Mouse (Mus musculus) gastrocnemius, adult 18-20 months (tissue): ENCODE measurements around the gene Slc4a4. TPM values are rescaled to one million over a fixed set of nuclear protein-coding genes. Genes with fewer than 3 reads are reported as not detected.
A peak's percentile ranks its signal among the peaks of the same experiment; 100 is the strongest.
"Not testable (repeated sequence)": the region's sequence is repeated elsewhere in the genome, so short reads cannot be mapped to it uniquely, and the experiment has no call there.

ENCODE experiments used
- DNase-seq: peaks from one replicate; pipeline ENCODE4 v3.0.0; 2021; ENCODE audit warnings: low spot score
- total RNA-seq, 2 experiments: library from RNA; stranded (reverse); gene quantifications; 2 replicates each; pipeline ENCODE4 v1.2.3; 2021

Slc4a4 gene
- total RNA-seq, 2 experiments from 2014 or later: 18.2 to 21.3 TPM

DNA sequence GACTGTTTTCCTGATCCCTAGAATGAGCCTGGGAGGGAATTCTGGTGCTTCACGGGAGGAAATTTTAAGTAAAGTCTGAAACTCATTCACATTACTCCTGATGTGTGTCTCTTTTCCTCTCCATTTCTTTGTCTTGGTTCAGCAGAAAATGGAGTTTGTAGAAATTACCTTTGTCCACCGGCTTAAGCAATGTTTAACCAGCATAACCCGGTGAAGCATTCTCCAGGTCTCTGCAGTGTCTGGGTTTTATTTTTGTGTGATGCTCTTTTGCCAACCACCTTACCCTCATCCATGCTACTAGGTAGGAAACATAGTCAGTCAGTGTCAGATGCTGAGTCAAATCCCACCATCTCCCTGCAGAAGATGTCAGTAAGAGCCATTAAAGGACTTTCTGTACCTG, 183.4 kb downstream of the Slc4a4 start:
- no peak for DNase-seq

DNA sequence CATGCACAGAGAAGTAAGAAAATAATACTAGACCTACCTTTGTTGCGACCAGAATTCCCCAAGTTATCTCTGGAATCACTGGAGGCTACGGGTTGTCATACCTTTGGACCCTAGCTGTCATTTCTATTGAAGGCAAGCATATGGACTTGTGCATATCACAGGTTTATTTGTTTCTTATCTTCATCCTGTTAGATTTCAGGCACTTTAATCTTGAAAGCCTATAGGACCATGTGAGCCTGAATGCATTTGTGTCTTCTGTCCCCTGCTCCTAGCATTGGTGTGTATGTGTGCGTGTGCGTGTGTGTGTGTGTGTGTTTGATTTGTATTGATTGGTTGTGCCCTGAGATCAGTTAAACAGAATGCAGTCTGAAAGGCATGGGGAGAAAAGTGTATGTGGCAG, 185.3 kb downstream of the Slc4a4 start:
- DNase-seq: no peak

DNA sequence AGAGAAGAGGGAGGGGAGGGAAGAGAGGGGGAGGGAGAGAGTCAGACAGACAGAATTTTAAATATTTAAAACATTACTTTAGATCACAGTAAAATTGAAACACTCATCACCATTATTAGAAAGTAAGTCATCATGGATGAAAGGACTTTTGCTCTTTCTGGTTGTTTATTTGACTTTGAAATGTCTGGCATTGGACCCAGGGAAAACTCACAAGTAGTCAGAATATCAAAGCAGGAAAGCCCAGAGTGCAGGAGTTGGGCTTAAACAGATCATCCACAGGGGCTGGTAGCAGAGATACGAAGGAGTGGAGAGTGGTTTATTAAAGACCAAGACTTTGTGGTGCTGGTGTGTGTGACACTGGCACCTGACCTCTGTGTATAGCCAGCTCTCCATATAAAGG, 191.1 kb downstream of the Slc4a4 start:
- no peak for DNase-seq

DNA sequence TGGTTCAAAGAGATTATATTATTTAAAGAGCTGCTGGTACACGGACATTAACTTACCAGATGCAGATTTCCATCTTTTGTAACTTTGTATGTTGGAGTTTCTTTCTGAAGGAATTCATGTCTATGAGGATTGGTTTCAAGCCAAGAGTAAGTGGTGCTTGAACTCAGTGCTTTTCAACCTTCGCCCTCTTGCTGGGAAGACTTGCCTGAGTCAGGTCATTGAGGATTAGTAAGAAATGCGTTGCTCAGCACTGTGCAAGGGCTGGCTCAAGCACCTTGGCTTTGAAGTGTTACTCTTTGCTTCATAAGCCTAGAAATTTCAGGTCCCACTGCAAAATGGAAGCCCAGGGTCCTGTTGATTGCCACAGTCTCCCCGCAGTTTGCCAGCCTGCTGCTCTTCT, 196.9 kb downstream of the Slc4a4 start:
- DNase-seq: no peak

DNA sequence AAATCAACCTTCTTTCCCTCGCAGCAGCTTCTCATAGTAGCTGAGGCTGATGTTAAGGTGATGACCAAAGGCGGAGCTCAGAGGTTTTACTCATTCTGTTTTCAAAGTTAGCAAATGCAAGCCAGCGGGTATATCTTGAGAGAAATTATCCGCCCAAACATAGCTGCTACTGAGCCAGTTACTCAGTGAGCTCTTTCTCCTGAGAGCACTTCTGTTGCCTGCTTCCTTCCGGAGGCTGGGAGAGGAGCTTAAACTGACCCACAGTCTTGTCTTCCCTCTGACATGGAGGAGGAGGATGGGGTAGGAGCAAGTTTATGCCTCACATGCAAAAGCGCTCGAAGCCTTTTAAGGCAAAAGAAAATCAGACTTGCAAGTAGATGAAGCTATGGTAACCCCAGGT, 201.3 kb downstream of the Slc4a4 start:
- DNase-seq: no peak

DNA sequence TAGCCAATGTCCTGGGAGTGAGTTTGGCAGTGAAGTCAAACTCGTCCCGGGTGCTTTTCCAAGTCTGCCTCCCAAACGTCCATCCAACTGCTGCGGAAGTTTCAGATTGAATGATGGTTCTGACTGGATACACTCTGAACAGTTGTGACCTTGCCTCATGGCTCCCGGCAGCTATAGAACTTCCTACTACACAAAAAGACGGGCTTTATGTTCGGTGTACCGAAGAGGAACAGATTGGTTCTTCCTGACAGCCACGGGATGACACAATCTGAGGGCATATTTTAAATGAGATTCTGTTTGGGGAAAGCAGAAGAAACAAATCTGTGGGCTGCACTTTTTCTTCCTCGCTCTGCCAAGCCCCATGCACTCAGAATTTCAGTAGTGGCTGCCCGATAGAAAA, 201.8 kb downstream of the Slc4a4 start:
- no peak for DNase-seq

DNA sequence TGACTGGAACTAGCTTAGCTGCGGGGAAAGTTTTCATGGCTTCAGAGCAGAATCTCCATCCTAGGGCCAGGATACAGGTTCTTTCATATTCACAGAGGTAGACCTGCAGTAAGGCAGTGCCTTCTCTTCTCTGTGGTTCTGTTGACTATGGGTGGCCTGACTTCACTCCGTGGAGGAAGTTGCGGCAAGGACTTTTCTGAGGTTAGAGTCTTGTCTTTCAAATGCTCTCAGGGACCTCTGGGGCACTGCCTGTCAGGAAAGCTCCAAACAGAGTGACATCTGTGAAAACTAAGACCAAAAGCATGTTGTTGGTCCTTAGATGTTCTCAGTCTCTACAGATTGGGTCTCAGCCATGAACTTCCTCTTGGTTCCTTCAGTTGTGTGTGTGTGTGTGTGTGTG, 203.5 kb downstream of the Slc4a4 start:
- DNase-seq: no peak

DNA sequence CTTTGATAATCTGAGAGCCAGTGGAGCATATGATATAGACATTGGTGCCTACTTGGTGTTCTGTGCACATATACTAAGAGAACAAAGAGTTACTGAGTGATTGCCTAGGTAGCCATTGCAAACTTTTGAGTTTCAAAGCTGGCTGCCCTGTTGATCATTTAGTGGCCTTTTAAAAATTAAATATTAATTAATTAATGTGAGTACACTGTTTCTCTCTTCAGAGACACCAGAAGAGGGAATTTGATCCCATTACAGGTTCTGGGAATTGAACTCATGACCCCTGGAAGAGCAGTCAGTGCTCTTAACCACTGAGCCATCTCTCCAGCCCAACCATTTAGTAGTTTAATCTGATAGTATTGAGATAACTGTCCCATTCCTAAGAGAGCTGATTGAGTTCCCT, 209.8 kb downstream of the Slc4a4 start:
- no peak for DNase-seq

DNA sequence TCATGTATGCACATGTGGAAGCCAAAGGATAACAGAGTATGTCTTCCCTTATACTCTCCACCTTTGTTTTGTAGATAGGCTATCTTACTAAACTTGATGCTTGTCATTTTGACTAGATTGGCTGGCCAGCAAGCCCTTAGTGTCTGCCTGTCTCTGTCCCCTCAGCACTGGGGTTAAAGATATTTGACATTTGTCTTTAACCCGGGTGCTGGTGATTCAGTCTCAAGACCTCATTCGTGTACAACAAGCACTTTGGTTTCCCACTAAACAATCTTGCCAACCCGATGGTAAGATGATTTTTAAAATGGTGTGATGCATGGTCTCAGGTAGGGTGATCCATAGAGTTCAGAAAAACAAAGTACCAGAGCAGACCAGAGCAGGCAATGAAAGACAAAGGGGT, 210.7 kb downstream of the Slc4a4 start:
- DNase-seq: no peak

DNA sequence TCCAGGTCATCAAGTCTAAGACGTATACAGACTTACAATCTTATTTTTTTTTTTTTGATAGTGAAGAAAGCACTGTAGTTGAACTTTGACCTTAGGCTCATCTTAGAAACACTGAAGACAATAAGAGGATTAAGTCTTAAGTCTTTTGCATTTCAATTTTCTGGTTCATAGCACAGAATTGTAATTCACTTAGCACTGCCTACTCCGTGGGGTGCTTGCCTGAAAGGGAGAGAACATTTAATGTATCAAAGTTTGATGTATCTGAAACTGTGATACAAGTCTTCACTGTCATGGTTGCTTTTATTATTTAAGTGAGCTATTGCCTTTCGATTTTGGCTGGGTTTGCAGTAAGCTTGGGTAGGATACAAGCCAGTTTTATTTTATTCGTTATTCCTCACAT, 211.5 kb downstream of the Slc4a4 start:
- no peak for DNase-seq

DNA sequence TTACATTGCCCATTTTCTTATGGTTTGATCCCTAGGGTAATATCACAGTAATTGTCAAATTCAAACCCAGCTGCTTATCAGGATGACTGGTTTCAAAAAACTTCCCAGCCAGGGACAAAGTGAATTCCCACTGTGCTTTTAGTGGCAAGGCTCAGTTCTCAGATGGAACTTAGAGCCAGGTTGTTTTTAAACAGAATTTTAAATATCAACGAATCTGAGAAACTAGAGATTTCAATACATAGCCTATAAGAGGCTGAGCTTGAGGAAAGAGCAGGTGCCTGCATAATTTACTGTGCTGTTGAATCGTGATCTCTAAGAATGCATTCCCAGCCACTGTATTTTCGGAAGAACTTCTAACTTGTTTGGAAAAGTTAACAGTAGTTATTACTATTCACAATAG, 213.3 kb downstream of the Slc4a4 start:
- no peak for DNase-seq

DNA sequence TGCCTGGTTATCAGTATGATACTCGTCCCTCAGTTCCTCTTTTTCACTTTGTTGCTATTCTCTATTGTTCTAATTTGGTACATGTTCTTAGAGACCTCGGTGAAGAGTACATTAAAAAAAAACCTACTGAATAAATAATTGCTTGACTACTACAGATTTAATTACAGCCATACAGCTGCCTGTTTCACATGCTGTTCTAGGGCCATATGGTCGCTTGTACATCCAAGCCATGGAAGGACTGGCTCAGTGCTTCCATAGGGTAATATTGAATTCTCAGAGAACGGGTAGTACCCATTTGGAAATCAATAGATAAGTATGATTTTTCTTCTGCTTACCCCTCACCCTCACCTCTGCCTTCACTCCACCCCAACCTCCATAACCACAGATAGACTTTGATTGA, 215.9 kb downstream of the Slc4a4 start:
- DNase-seq: no peak

DNA sequence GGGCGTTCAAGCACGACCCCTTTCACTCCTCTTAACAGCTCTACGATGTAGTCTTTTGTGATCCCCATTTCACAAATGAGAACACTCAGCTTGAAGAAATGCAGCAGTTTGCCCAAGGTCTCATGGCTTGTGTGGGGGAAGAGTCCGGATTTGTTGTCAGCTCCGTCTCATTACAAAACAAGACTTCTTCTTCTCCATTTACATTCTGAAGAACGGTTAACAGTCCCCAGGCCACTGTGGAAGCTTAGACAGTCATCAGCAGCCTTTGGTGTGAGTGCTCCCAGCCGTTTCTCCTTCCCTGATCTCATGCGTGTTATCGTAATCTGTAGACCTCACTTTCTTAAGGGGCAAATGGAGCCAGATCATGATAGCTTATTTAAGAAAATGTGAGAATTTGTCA, 218.7 kb downstream of the Slc4a4 start:
- DNase-seq: no peak

DNA sequence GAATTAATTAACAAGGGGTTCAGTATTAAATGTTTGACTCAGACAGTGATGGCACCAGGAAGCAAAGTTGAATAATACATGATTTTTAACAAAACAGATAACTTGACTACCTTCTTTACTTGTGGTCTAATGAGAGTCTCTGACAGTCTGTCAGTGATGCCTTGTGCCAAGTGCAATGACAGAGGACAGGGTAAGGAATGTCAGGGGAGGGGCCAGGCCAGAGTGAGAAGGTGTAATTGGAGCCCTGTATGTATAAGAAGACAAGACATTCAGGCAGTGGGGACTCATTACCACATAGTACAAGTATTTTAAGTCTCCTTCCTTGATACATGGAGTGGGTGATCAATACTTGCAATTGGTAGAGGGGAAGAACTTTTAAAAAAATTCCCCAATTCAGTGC, 219.6 kb downstream of the Slc4a4 start:
- DNase-seq: no peak

DNA sequence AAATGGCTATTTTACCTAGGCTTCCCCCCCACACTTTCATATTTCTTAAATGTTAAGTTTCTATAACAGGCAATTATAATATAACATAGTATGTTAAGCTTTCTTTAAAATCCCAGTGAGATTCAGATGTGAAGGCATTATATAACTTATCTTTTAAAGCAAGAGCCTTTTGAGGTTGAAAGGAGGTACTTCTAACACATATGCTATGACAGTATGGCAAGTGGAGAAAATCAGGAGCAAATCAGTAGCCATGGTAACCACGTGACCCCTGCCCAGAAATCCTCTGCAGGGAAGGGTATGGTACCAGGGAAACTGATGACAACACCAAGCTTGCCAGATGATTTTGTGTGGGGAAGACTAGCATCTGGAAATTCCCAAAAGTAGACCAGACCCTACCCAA, 222.2 kb downstream of the Slc4a4 start:
- no peak for DNase-seq

DNA sequence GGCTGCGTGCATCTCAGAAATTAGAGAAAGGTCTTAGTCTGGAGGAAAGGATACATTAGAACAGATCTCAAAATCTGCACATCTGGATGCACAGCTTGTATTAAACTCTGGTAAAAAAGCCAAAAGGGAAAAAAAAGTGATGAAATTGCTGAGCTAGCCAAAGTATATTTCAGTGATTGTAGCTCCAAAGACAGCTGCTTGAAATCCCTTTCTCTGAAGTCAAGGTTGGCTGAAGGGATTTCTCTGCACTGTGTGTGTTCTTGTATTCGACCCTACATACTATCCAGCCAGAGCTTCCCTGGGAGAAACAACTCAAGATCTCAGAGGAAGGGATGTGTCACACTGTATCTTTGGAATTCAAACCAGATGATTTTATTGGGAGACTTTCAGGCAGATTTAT, 223.2 kb downstream of the Slc4a4 start:
- DNase-seq: no peak

DNA sequence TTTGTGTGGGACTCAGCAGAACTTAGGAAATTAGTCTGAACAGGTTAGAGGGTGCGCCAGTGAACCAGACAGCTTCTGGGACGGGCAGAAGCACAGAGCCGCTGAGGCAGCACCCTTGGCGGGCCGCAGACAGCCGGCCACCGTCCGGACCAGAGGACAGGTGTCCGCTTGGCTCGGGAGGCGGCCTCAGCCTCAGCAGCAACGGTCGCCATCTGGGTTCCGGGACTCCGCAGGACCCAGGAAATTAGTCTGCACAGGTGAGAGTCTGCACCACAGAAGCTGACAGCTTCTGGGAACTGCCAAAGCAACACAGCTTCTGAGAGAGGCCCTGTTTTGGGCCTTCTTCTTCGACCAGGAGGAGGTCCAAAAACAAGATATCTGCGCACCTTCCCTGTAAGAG, 225.4 kb downstream of the Slc4a4 start:
- not testable (repeated sequence) for DNase-seq

DNA sequence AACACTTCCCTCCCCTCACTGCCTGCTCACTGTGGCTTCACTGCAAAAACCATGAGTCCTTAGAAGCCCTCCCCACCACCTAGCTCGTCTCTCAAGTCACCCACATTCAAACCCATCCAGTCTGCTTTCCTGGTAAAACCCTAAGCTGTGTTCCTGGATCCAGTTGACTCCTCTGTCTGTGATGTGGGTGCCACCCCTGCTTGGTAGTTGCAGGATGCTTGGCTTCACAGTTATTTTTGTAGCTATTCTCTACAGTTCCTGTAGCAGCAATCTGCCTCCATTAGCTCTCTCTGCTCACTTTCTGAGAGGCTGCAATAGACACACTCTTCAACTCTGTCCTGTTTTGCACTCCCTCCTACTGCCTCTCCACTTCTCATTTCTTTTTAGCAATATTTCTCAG, 234.3 kb downstream of the Slc4a4 start:
- DNase-seq: no peak

DNA sequence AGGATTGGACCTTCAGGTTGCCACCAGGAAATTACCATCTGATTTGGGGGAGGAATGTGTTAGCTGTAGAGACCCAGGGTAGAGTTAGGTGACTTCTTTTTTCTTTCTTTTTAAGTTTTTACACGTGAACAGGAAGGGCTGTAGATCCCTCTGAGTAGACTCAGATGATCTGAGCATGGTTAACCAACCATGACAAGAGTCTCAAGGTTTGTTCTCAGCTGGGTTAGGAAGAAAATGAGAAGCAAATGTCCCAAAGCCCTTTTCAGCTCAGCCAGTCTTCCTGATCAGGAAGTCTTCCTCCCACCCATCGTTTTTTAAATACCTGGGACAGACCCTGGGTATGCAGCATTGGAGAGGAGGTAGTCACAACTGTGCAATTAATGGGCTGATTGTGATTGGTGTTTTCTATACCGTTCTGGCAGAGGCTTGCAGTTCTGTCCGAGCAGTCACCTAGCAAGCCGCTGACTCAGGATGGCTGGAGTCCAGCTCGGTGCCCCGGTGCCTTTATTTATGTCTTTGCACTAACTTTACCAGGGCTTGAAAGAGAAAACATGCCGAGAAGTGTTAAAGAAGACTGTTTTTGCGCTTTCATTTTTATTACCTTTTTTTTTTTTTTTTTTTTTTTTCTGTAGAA, 236.8 kb downstream of the Slc4a4 start:
- no peak for DNase-seq

DNA sequence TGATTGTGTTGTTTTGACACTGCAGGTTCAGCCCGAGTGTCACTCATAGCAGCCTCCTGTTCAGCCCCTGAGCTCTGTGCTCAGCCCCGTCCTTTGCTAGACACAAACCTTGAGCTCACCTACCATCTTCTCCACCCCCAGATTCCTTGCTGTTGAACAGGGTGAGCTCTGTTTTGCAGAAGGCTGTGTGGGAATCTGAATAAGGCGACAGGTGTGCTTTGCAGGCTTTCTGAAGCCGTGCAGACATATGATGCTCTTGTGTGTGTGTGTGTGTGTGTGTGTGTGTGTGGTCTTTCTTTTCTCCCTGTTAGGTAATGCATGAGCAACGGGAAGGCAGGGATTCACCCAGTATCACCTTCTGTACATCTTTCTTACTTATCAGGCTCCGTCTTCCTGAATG, 241.6 kb downstream of the Slc4a4 start:
- no peak for DNase-seq

DNA sequence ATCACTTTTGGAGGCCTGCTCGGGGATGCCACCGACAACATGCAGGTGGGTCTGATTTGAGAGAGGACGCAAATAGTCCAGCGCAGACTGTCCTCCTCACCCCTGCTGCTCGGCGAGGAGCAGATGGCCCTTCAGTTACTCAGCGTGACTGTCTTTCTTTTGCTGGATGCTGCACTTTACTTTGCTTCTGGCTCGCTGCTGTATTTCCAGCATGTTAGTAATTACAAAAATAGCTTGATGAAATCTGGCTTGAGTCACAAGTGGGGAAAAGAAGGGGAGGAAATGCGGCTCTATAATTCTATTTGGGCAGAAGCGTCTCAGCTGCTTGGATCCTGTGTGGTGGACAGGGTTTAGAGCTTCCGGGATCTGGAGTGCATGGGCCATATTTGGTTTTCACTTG, 249.2 kb downstream of the Slc4a4 start:
- DNase-seq: no peak

DNA sequence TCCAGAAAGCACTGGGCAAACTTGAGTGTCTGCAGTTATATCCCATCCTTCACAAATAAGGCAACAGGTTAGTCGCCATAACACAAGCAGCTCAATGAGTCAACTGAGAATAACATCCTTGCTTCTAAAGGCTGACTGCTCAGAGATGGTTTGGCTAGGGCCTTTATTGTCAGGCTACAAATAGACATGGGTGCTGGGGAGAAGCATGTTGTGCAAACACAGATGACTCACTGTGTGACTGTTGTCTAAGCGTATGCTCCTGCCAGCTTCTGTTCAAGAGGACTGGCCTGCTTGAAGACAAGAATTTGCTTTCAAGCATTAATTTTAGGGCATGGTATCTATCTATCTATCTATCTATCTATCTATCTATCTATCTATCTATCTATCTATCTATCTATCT, 253.5 kb downstream of the Slc4a4 start:
- no peak for DNase-seq

DNA sequence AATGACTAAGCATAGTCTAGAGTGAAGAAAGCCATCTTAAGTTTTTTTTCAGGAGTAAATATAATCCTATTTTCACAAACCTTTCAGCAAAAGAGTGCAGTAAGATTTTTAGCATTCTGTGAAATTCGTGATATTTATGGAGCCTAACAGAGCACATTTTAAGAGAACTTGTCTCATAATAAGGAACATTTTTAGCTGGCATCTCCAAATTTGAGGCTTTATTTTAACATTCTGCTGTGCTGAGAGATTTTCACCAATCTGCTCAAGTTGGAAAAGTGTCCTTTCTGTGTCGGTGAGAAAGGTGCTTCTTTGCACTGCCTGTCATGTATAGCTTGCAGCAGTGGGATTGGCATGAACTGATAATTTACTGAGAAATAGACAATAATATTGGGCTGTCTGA, 255.1 kb downstream of the Slc4a4 start:
- DNase-seq: no peak

DNA sequence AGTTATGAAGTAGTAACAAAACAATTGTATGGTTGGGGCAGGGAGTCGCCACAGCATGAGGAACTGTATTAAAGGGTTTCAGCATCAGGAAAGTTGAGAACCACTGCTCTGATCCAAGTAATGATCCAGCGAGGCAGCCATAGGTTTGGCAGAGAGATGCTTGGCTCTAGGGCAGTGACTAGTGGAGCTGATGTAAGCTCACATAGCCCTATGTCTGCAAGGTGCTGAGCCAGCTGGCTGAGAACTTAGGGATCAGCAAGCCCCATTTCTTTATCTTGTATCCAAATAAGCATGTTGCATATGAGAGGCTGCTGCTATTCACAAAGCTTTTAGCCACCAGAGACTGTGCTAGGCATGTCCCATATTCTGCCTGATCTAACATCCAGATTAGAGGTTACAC, 259.7 kb downstream of the Slc4a4 start:
- peak; percentile 43 for DNase-seq
